Mouse (Mus musculus): ENCODE results near the gene Medag. TPM values are rescaled to one million over a fixed set of nuclear protein-coding genes. Genes with fewer than 3 reads are reported as not detected.
A peak's percentile ranks its signal among the peaks of the same experiment; 100 is the strongest.

Gene Medag
- polyA plus RNA-seq, 1 experiment from 2014 or later = 6.4 TPM

DNA sequence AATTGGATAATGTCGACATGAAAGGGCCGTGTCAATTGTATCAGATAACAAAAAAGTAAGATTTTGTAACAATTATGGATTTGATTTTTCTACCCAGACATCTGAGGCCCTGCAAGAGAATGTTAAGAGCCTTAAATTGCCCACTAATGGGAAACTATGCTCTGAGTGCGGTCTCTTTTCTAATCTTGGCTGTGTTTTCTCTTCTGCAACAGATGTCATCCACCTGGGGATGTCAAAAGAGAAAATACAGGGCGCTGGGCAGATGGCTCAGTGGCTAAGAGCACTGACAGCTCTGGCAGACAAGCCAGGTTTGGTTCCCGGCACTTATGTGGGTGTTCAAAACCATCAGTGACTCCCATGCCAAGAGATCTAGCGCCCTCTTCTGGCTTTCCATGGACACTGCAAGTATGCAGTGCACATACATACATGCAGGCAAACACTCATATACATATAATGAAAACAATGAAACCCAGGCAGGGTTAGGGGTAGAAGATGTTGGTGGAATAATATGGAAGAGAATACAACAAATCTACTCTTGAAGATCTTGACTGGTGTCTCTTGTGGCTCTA, 19.0 kb upstream of the Medag start:
- H3K4me1 ChIP-seq (ENCODE audit: control insufficient read depth, insufficient read depth, low read depth, low read length) = no peaks in the 10 kb centered on the region
- no peak overlapping the region for H3K4me2 ChIP-seq (ENCODE audit: low read length)
- 76% methylated on average over 6 of the region's 6 CpGs for WGBS
- no peaks in the 10 kb centered on the region for H3K36me3 ChIP-seq (ENCODE audit: control insufficient read depth, insufficient read depth, low read length)
- no peak overlapping the region for H3K9ac ChIP-seq (ENCODE audit: low read depth, low read length)
- no peaks in the 10 kb centered on the region for H3K27me3 ChIP-seq (replicated peaks; ENCODE audit: control insufficient read depth, insufficient read depth, low read length)
- H3K9me3 ChIP-seq (ENCODE audit: control insufficient read depth, low read length) = peaks cover 2% of the 10 kb centered on the region; the same call in 1 of the 2 replicates
- H3K27ac ChIP-seq (ENCODE audit: low read depth, low read length) = no peak overlapping the region
- no peak for ATAC-seq
- no peak overlapping the region for H3K4me3 ChIP-seq (ENCODE audit: low read length)

DNA sequence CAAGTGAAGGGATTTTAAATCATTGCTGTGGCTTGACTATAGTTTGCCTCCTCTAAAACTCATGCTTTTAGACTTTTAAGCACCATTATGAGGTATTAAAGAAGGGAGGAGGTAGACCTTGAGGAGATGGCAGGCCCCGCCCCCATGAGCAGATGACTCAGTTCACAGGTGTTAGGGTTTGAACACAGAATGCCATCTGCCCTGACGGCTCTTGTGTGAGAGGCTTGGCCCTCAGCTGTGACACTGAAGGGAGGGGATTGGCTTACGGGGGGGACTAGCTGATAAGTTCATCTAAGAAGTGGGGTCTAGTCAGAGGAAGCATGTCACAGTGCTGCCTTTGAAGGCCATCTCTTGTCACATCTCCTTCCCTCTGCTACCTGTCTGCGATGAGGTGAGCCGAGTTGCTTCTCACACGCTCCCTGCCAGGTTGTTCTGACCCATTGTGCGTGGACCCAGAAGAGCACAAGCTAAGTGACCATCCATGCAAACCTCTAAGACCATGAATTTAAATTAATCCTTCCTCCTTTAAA, 10.0 kb upstream of the Medag start:
- peaks cover under 1% of the 10 kb centered on the region; the same call in 1 of the 2 replicates for H3K4me1 ChIP-seq (ENCODE audit: control insufficient read depth, insufficient read depth, low read depth, low read length)
- no peak overlapping the region for H3K4me2 ChIP-seq (ENCODE audit: low read length)
- H3K36me3 ChIP-seq (ENCODE audit: control insufficient read depth, insufficient read depth, low read length) = no peaks in the 10 kb centered on the region
- H3K9me3 ChIP-seq (ENCODE audit: control insufficient read depth, low read length) = peaks cover 2% of the 10 kb centered on the region; the same call in 1 of the 2 replicates
- H3K4me3 ChIP-seq (ENCODE audit: low read length) = no peak overlapping the region
- H3K27ac ChIP-seq (ENCODE audit: low read depth, low read length) = no peak overlapping the region
- H3K9ac ChIP-seq (ENCODE audit: low read depth, low read length) = no peak overlapping the region
- H3K27me3 ChIP-seq (replicated peaks; ENCODE audit: control insufficient read depth, insufficient read depth, low read length) = no peaks in the 10 kb centered on the region
- 89% methylated on average over 7 of the region's 7 CpGs for WGBS
- no peak for ATAC-seq

DNA sequence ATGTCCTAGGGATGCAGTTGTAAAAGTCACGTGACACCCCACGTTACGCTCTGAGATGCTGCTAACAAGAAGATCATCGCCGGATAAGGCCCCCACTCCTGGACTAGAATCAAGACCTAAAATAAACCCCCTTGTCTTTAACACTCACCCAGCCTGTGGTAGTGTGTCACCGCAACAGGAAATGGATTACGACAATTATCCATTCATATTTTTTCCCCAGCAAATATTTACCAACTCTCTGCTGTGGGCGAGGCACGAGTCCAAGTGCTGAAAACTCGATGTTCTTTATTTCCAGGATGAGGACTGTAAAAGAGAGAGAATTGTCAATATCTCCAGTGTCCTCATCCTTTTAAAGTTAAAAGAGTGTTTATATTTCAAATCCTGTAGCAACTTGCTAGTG, 9.5 kb upstream of the Medag start:
- 94% methylated on average over 10 of the region's 10 CpGs for WGBS
- Histone ChIP-seq H3K9me3 (ENCODE audit: control insufficient read depth, low read length) (peaks cover 2% of the 10 kb centered on the region; the same call in 1 of the 2 replicates), H3K27ac (ENCODE audit: low read depth, low read length) (no peak overlapping the region), H3K27me3 (replicated peaks; ENCODE audit: control insufficient read depth, insufficient read depth, low read length) (no peaks in the 10 kb centered on the region), H3K4me3 (ENCODE audit: low read length) (no peak overlapping the region), H3K36me3 (ENCODE audit: control insufficient read depth, insufficient read depth, low read length) (no peaks in the 10 kb centered on the region), H3K9ac (ENCODE audit: low read depth, low read length) (no peak overlapping the region), H3K4me1 (ENCODE audit: control insufficient read depth, insufficient read depth, low read depth, low read length) (peaks cover 4% of the 10 kb centered on the region; the same call in 1 of the 2 replicates), H3K4me2 (ENCODE audit: low read length) (no peak overlapping the region)
- ATAC-seq = no peak

DNA sequence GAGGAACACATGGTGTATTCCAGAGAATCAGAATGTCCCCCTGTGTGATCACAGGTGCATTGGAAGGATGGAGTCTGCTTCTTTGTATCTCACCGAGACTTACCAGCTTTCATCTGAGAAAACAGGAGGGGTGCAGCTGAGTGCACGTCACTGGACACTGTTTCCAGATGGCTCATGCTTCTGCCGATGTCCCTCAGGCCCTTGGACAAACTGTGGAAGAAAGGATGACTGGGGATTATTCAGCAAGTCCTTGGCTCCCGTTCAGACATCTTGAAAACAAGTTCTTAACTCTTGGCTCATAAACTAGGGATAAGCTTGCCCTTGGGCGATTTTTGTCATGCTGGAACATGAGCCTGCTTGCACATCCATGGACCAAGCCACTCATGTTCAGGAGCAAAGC, 8.2 kb upstream of the Medag start:
- H3K9me3 ChIP-seq (ENCODE audit: control insufficient read depth, low read length) = peaks cover 2% of the 10 kb centered on the region
- 0 out of 2 replicates have a peak overlapping the region, but pooled peaks have one; percentile 17 for H3K27ac ChIP-seq (ENCODE audit: low read depth, low read length)
- WGBS = 52% methylated on average over 5 of the region's 5 CpGs
- peaks cover 4% of the 10 kb centered on the region; the same call in 1 of the 2 replicates for H3K4me1 ChIP-seq (ENCODE audit: control insufficient read depth, insufficient read depth, low read depth, low read length)
- no peaks in the 10 kb centered on the region for H3K36me3 ChIP-seq (ENCODE audit: control insufficient read depth, insufficient read depth, low read length)
- H3K4me3 ChIP-seq (ENCODE audit: low read length) = no peak overlapping the region
- H3K4me2 ChIP-seq (ENCODE audit: low read length) = no peak overlapping the region
- peak; percentile 82 for ATAC-seq
- H3K9ac ChIP-seq (ENCODE audit: low read depth, low read length) = no peak overlapping the region
- no peaks in the 10 kb centered on the region for H3K27me3 ChIP-seq (replicated peaks; ENCODE audit: control insufficient read depth, insufficient read depth, low read length)

DNA sequence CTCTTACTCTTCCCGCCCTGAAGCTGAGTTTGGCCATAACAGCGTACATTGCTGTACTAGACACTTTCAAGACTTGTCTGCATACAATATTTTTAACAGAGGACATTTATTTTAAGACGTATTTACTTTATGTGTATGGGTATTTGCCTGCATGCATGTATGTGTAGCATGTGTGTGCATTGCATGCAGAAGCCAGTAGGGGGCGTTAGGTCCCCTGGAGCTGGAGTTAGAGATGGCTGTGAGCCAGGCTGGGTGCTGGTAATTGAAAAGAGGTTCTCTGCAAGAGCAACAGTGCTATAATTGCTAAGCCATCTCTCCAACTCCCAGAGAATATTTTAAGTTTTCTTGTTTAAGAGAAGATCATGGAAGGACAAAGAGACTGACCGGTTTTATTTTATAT, 6.8 kb upstream of the Medag start:
- WGBS = 82% methylated on average over 5 of the region's 5 CpGs
- Histone ChIP-seq H3K36me3 (ENCODE audit: control insufficient read depth, insufficient read depth, low read length) (no peaks in the 10 kb centered on the region), H3K9me3 (ENCODE audit: control insufficient read depth, low read length) (peaks cover 2% of the 10 kb centered on the region), H3K27me3 (replicated peaks; ENCODE audit: control insufficient read depth, insufficient read depth, low read length) (no peaks in the 10 kb centered on the region), H3K27ac (ENCODE audit: low read depth, low read length) (no peak overlapping the region), H3K4me2 (ENCODE audit: low read length) (no peak overlapping the region), H3K4me1 (ENCODE audit: control insufficient read depth, insufficient read depth, low read depth, low read length) (peaks cover 4% of the 10 kb centered on the region; the same call in 1 of the 2 replicates), H3K9ac (ENCODE audit: low read depth, low read length) (no peak overlapping the region), H3K4me3 (ENCODE audit: low read length) (no peak overlapping the region)
- ATAC-seq = no peak

DNA sequence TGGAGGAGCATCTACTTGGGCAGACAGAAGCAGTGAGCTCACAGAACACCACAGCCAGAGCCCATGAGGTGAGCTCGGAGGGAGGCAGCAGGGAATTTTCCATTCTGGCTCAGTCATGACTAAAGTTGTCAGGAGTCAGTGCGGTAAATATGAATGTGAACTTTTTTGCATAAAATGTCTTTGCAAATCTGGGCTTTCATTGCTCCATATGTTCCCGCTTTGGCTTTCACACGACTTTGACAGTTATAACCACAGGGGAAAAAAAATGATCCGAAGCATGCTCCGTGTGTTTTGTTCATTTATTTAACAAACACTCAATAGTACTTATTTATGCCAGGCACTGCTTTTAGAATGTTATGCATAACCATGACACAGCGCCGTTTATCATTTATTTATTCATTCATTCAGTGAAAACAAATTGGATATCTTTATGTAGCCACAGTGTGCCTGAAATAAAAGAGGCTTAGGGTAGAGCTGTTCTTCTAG, 4.7 kb upstream of the Medag start:
- no peaks in the 10 kb centered on the region for H3K27me3 ChIP-seq (replicated peaks; ENCODE audit: control insufficient read depth, insufficient read depth, low read length)
- no peak for ATAC-seq
- H3K4me2 ChIP-seq (ENCODE audit: low read length) = no peak overlapping the region
- H3K4me3 ChIP-seq (ENCODE audit: low read length) = no peak overlapping the region
- 64% methylated on average over 8 of the region's 8 CpGs for WGBS
- no peak overlapping the region for H3K27ac ChIP-seq (ENCODE audit: low read depth, low read length)
- no peaks in the 10 kb centered on the region for H3K36me3 ChIP-seq (ENCODE audit: control insufficient read depth, insufficient read depth, low read length)
- no peak overlapping the region for H3K9ac ChIP-seq (ENCODE audit: low read depth, low read length)
- no peaks in the 10 kb centered on the region; the same call in 1 of the 2 replicates for H3K9me3 ChIP-seq (ENCODE audit: control insufficient read depth, low read length)
- peaks cover 14% of the 10 kb centered on the region for H3K4me1 ChIP-seq (ENCODE audit: control insufficient read depth, insufficient read depth, low read depth, low read length)

DNA sequence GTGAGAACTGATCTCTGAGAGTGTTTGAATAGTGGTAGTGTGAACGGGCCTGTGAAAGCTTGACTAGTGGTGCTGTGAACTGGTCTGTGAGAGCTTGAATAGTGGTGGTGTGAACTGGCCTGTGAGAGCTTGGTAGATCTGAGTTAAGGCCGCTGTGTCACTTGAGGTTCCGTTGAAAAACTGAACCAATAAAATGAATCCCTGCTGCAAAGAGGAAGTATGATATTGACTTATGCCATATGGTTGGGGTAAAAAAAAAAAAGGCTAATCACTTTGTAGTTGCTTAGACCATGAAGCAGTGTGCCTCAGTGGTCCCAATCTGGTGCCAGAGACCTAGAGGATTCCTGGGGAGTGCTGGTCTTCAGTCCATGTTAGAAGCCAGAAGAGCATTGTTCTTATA, 2.0 kb upstream of the Medag start:
- Histone ChIP-seq H3K4me1 (ENCODE audit: control insufficient read depth, insufficient read depth, low read depth, low read length) (peaks cover 19% of the 10 kb centered on the region), H3K27me3 (replicated peaks; ENCODE audit: control insufficient read depth, insufficient read depth, low read length) (no peaks in the 10 kb centered on the region), H3K9me3 (ENCODE audit: control insufficient read depth, low read length) (no peaks in the 10 kb centered on the region; the same call in 1 of the 2 replicates), H3K4me3 (ENCODE audit: low read length) (no peak overlapping the region), H3K9ac (ENCODE audit: low read depth, low read length) (no peak overlapping the region), H3K27ac (ENCODE audit: low read depth, low read length) (no peak overlapping the region), H3K36me3 (ENCODE audit: control insufficient read depth, insufficient read depth, low read length) (no peaks in the 10 kb centered on the region), H3K4me2 (ENCODE audit: low read length) (no peak overlapping the region)
- ATAC-seq = no peak
- WGBS = 90% methylated on average over 3 of the region's 3 CpGs

DNA sequence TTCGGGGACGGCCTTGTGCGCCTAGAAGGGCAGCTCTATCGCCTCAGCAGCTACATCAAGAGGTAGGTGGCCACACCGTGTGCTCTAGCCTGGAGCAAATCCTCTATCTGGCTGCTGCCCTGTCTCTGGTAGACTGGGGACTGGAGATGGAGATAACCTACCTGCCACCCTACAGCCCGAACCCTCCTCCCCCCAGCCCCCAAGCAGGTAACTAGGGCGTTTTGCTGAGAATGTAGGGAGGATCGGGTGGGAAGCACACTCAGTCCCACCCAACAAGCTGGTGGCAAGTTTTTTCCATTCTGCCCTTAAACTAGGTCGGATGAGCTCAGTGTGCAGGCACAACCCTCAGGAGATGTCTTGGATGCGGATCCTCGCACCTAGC, 636 bp downstream of the Medag start:
- H3K9me3 ChIP-seq (ENCODE audit: control insufficient read depth, low read length) = no peaks in the 10 kb centered on the region; the same call in 1 of the 2 replicates
- H3K36me3 ChIP-seq (ENCODE audit: control insufficient read depth, insufficient read depth, low read length) = no peaks in the 10 kb centered on the region
- ATAC-seq = peak; percentile 29; the same call in 1 of the 2 replicates
- WGBS = 35% methylated on average over 11 of the region's 11 CpGs
- H3K9ac ChIP-seq (ENCODE audit: low read depth, low read length) = peak overlapping the region; percentile 62
- H3K4me2 ChIP-seq (ENCODE audit: low read length) = peak overlapping the region; percentile 57
- peaks cover 15% of the 10 kb centered on the region for H3K4me1 ChIP-seq (ENCODE audit: control insufficient read depth, insufficient read depth, low read depth, low read length)
- H3K27ac ChIP-seq (ENCODE audit: low read depth, low read length) = peak overlapping the region; percentile 71
- H3K27me3 ChIP-seq (replicated peaks; ENCODE audit: control insufficient read depth, insufficient read depth, low read length) = no peaks in the 10 kb centered on the region
- H3K4me3 ChIP-seq (ENCODE audit: low read length) = peak overlapping the region; percentile 35

DNA sequence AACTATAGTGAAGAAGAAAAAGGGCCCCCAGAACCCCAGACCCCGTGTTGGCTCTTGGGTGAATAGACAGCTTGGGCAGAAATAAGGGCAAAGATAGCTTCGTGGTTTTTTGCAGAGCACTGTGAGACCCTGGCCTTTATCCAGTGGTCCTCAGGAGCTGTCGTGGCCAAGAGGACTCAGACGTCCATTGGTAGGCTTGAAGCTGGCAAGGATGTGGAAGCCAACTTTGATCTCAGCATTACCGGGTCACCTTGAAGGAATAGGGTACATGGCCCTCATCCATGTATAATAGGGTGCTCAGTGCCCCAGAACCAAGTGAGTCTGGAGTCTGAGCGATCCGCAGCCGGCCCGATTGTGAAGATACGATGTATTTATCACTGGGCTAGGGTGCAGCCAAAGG, 1.1 kb downstream of the Medag start:
- no peaks in the 10 kb centered on the region for H3K27me3 ChIP-seq (replicated peaks; ENCODE audit: control insufficient read depth, insufficient read depth, low read length)
- 78% methylated on average over 10 of the region's 10 CpGs for WGBS
- H3K9me3 ChIP-seq (ENCODE audit: control insufficient read depth, low read length) = no peaks in the 10 kb centered on the region; the same call in 1 of the 2 replicates
- H3K4me3 ChIP-seq (ENCODE audit: low read length) = peak overlapping the region; percentile 35
- H3K9ac ChIP-seq (ENCODE audit: low read depth, low read length) = no peak overlapping the region; the same call in 1 of the 2 replicates
- H3K36me3 ChIP-seq (ENCODE audit: control insufficient read depth, insufficient read depth, low read length) = no peaks in the 10 kb centered on the region
- no peak overlapping the region for H3K27ac ChIP-seq (ENCODE audit: low read depth, low read length)
- H3K4me2 ChIP-seq (ENCODE audit: low read length) = peak overlapping the region; percentile 57
- H3K4me1 ChIP-seq (ENCODE audit: control insufficient read depth, insufficient read depth, low read depth, low read length) = peaks cover 15% of the 10 kb centered on the region
- ATAC-seq = no peak
